Mouse (Mus musculus) small intestine, adult 10 weeks (tissue): ENCODE measurements around the gene Hist2h2be. TPM values are rescaled to one million over a fixed set of nuclear protein-coding genes. Genes with fewer than 3 reads are reported as not detected.

Source experiments
- polyA plus RNA-seq: library from polyadenylated mRNA; stranded (reverse); fragments of 350-450 nt; fragmentation: Illumina TruSeq; extraction: RNeasy Lipid Tissue Mini Kit (QIAGEN cat#74804); gene quantifications from one replicate; pipeline ENCODE4 v1.2.3, GENCODE M21; 2014; ENCODE audit warnings: low replicate concordance

Hist2h2be gene
- polyA plus RNA-seq = 9.9 TPM

DNA sequence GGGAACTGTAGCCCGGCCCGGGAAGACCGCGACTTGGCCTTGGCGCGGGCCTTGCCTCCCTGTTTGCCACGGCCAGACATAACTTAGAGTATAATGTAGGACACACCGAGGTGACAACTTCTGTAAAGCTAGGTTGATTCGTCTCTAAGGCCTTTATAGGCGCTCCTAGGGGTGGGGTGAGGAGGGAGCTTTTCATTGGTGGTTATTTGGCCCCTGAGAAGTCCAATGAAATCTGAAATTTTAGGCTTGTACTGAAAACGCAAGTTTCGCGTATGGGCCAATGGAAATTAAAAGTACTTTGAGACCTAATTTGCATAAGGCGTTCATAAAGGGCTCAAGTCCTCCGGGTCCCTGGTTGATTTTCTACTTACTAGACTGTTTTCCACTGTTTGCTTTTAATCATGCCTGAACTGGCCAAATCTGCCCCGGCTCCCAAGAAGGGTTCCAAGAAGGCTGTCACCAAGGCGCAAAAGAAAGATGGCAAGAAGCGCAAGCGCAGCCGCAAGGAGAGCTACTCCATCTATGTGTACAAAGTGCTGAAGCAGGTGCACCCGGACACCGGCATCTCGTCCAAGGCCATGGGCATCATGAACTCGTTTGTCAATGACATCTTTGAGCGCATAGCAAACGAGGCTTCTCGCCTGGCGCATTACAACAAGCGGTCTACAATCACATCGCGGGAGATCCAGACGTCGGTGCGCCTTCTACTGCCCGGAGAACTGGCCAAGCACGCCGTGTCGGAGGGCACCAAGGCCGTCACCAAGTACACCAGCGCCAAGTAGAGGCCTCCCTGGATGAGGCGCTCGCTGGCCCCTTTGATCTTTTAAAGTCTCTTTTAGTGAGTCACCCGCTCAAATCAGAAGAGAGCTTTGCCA is at the start of gene Hist2h2be, which contains the start of gene Hist2h2ac:
Hist2h2be (plus strand) TSS at position 355 of the 875 bp plus-strand sequence.
Hist2h2ac (minus strand) TSS at position 116 of the 875 bp plus-strand sequence.

DNA sequence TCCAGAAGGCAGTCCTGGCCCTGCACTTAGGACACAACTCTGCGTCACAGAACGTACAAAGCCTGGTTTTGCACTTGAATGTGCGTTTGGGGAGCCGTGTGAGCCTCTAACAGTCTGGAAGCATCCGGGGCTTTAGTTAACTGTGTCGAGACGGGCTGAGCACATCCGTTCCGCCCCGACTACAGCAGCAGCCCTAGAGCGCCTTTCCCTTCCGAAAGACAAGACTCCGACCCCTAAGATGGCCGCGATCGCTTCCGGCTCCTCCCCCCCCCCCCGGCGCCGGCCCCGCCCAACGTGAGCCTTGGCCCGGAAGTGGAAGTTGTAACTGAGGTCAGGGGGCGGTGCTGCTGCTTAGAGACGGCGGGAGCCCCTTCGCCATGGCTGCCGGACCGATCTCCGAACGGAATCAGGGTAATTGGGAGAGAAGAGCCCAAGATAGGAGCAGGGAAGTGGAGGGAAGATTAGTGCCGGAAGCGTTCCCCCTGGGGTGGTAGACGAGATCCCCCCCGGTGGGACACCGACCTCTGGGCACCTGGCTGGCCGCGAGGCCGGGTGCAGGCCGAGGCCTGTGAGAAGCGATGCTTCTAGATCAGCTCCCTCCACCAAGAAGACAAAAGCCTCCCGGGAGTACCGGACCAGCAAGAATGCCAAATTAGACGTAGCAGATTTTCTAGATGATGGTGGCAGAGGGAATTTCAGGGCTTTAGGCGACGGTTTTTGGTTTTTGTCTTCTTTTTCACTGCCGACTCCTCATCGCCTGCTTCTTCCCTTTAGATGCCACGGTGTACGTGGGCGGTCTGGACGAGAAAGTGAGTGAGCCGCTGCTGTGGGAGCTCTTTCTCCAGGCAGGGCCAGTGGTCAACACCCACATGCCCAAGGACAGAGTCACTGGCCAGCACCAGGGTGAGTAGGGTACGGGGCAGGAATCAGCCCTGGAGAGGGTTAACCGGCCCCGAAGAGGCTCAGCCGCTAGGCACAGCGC is 48.4 kb upstream of the Hist2h2be start, which contains the start of gene Sf3b4:
Sf3b4 (plus strand) TSS at position 136 of the 982 bp plus-strand sequence.

DNA sequence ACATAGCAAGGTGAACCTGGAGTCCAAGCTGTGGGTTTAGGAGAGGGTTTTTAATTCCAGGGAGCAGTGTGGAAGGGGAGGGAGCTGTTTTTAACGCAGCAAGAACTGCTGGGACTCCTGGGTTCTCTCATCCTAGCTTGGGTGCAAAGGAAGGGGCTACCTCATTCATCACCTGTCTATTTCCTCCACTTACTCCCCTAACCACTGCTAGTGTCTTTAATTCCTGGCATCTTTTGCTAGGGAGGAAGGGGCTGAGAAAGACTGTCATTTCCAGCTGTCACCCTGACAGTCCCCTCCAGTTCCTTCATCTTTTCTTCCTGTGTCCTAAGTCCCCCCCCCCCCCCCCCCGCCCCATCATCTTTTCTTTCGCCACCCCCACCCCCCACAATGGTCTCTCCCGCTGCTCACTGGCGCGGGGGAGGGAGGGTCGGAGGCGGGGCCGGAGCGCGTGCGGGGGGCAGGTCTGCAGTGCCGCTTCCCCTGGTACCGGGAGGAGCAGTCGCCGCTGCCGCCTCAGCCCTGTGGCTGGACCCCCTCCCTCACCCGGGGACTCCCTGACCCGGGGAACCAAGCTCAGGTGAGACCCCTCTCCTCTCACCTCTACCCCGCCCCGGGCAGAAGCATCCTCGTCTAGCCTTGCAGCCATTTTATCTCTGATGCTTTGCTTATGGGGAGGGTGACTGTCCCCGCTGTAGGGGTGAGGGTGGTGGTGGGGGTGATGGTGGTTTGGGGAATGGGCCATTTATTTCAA is 40.0 kb upstream of the Hist2h2be start, which contains the start of gene Sv2a:
Sv2a (plus strand) TSS at position 425 of the 751 bp plus-strand sequence.

DNA sequence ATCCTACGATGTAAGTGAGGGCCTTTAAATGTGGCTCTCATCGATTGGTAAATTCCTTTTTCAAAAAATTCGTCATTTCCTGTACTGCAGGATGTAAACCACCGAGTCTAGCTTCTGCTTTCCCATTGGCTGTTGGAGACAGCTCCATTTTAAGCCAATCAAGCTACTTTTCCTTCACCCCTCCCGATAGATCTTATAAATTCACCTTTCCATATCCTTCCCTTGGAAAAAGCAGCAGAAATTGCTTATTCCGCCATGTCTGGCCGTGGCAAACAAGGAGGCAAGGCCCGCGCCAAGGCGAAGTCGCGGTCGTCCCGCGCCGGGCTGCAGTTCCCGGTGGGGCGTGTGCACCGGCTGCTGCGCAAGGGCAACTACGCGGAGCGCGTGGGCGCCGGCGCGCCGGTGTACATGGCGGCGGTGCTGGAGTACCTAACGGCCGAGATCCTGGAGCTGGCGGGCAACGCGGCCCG is 1.2 kb upstream of the Hist2h2be start, which contains the start of the genes Bola1 and Hist2h2ab:
Bola1 (minus strand) TSS at position 49 of the 470 bp plus-strand sequence.
Hist2h2ab (plus strand) TSS at position 205 of the 470 bp plus-strand sequence.

GRCm38 (mm10) chr3:96238954-96239793 is 18.3 kb downstream of the Hist2h2be start, which contains the start of gene Hist2h3c2:
Hist2h3c2 (minus strand) TSS chr3:96239127.

GRCm38 (mm10) chr3:96239949-96240798 is 19.3 kb downstream of the Hist2h2be start, which contains the start of gene Hist2h2aa2:
Hist2h2aa2 (minus strand) TSS chr3:96240276.

GRCm38 (mm10) chr3:96245003-96245886 is 24.3 kb downstream of the Hist2h2be start, which contains the start of gene Hist2h2aa1:
Hist2h2aa1 (plus strand) TSS chr3:96245497.

DNA sequence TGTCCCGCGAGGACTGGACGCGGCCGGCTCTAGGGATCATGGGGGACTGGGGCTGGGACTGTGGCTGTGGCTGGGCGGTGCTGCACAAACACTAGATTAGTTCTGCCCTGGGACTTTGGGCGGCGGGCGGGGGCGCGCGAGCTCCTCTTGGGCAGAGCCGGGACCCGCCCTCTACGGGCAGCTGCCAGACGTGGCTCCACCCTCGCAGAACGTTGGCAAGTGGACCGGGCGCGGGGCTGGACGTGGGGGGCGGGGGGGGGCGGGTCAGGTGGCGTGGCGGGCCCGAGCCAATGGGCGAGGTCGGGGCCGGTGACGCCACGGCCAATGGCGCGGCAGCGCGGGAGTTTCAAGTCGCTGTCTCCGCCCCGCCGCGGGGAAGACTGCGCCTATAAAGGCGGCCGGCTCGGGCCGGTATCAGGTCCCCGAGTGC is 25.5 kb downstream of the Hist2h2be start, which contains the start of gene Hist2h3c1:
Hist2h3c1 (plus strand) TSS at position 259 of the 430 bp plus-strand sequence.

DNA sequence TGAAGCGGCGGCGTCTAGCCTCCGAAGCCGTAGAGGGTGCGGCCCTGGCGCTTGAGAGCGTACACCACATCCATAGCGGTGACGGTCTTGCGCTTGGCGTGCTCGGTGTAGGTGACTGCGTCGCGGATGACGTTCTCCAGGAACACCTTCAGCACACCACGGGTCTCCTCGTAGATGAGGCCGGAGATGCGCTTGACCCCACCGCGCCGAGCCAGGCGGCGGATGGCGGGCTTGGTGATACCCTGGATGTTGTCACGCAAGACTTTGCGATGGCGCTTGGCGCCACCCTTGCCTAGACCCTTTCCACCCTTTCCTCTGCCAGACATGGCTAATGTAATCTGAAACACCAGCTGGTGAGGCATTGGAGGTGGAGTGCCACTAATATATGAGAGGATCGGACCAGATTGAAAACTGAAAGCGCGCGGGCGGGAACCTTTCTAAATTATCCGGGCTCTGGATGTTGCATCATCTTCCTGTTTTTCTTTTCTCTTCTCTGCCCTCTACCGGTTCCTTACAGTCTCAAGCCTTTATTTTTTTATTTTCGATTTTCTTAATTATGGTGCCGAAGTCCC is 42.1 kb downstream of the Hist2h2be start, which contains the start of gene Hist2h4:
Hist2h4 (minus strand) TSS at position 333 of the 572 bp plus-strand sequence.

GRCm38 (mm10) chr3:96268051-96268775 is 47.3 kb downstream of the Hist2h2be start, which contains the start of gene Hist2h3b:
Hist2h3b (plus strand) TSS chr3:96268654.

GRCm38 (mm10) chr3:96269511-96270474 is 48.9 kb downstream of the Hist2h2be start, which contains the start of gene Hist2h2bb:
Hist2h2bb (plus strand) TSS chr3:96269752.

